Mouse (Mus musculus): ENCODE measurements around the gene Sytl1. TPM values are rescaled to one million over a fixed set of nuclear protein-coding genes. Genes with fewer than 3 reads are reported as not detected.

Gene Sytl1
- polyA plus RNA-seq, 1 experiment = 3.4 TPM

GRCm38 (mm10) chr4:133277104-133278026 is 14.5 kb upstream of the Sytl1 start, which contains the start of gene Tmem222:
Gene Tmem222, minus strand, starts transcription at chr4:133277792.
- TF ChIP-seq POLR2AphosphoS2 (IDR thresholded peaks at IDR 0.05; ENCODE audit: insufficient read length, low read depth) (peak; percentile 73), REST (IDR thresholded peaks at IDR 0.05; ENCODE audit: insufficient read depth, insufficient read length) (no peak), TCF12 (IDR thresholded peaks at IDR 0.05; ENCODE audit: insufficient read depth, poor library complexity, severe bottlenecking) (no peak), MAX (IDR thresholded peaks at IDR 0.05; ENCODE audit: low read depth) (no peak), POLR2A (IDR thresholded peaks at IDR 0.05; ENCODE audit: insufficient read length, low read depth) (peak; percentile 64), TCF3 (IDR thresholded peaks at IDR 0.05; ENCODE audit: insufficient read length, low read depth) (no peak), SRF (IDR thresholded peaks at IDR 0.05; ENCODE audit: control insufficient read depth, insufficient read length, low read depth) (no peak), USF1 (IDR thresholded peaks at IDR 0.05; ENCODE audit: low read depth) (no peak), MYOG (IDR thresholded peaks at IDR 0.05; ENCODE audit: control insufficient read depth in 1 of 3, insufficient read depth in 1 of 3, insufficient read length in 2 of 3, low read depth in 2 of 3) (peak in 1 of 3 experiments; percentile 33)
- Histone ChIP-seq H3K4me3 (peak within 1 kb of the TSS; percentile 92), H3K4me2 (ENCODE audit: low read depth) (peak within 1 kb of the TSS; percentile 87), H3K36me3 (ENCODE audit: control insufficient read depth, insufficient read depth) (no peaks in the 10 kb centered on the region), H3ac (ENCODE audit: control insufficient read depth, insufficient read length) (peak within 1 kb of the TSS; percentile 52), H3K79me2 (ENCODE audit: control insufficient read depth, insufficient read depth) (peaks cover 40% of the 10 kb centered on the region), H3K27me3 (ENCODE audit: control insufficient read depth, insufficient read depth, insufficient read length) (no peaks in the 10 kb centered on the region)

- Histone ChIP-seq H3ac (ENCODE audit: control insufficient read depth, insufficient read length) (no peak overlapping the region), H3K4me2 (ENCODE audit: low read depth) (no peak overlapping the region), H3K36me3 (ENCODE audit: control insufficient read depth, insufficient read depth) (peaks cover 8% of the 10 kb centered on the region), H3K27me3 (ENCODE audit: control insufficient read depth, insufficient read depth, insufficient read length) (no peaks in the 10 kb centered on the region), H3K4me3 (no peak overlapping the region), H3K79me2 (ENCODE audit: control insufficient read depth, insufficient read depth) (peaks cover 27% of the 10 kb centered on the region)
- no peak for TF ChIP-seq E2F4 (IDR thresholded peaks at IDR 0.05; ENCODE audit: insufficient read depth)
- TF ChIP-seq CEBPB (IDR thresholded peaks at IDR 0.05; ENCODE audit: insufficient read depth, poor library complexity, severe bottlenecking) = no peak
Measured at GRCm38 (mm10) chr4:133270929-133271328, 8.0 kb upstream of the Sytl1 start.

- no peak overlapping the region for H3K4me2 ChIP-seq (ENCODE audit: low read depth)
- TF ChIP-seq REST (IDR thresholded peaks at IDR 0.05; ENCODE audit: insufficient read depth, insufficient read length) = no peak
- TF ChIP-seq MAX (IDR thresholded peaks at IDR 0.05; ENCODE audit: low read depth) = no peak
- TF ChIP-seq POLR2A (IDR thresholded peaks at IDR 0.05; ENCODE audit: insufficient read length, low read depth) = no peak
- H3K36me3 ChIP-seq (ENCODE audit: control insufficient read depth, insufficient read depth) = peaks cover 8% of the 10 kb centered on the region
- H3K79me2 ChIP-seq (ENCODE audit: control insufficient read depth, insufficient read depth) = peaks cover 15% of the 10 kb centered on the region
- no peaks in the 10 kb centered on the region for H3K27me3 ChIP-seq (ENCODE audit: control insufficient read depth, insufficient read depth, insufficient read length)
- H3ac ChIP-seq (ENCODE audit: control insufficient read depth, insufficient read length) = no peak overlapping the region
- H3K4me3 ChIP-seq = no peak overlapping the region
Measured at GRCm38 (mm10) chr4:133269596-133269995, 6.7 kb upstream of the Sytl1 start.

- Histone ChIP-seq H3K27me3 (ENCODE audit: control insufficient read depth, insufficient read depth, insufficient read length) (no peaks in the 10 kb centered on the region), H3K4me3 (no peak overlapping the region), H3K79me2 (ENCODE audit: control insufficient read depth, insufficient read depth) (peaks cover 15% of the 10 kb centered on the region), H3K4me2 (ENCODE audit: low read depth) (no peak overlapping the region), H3ac (ENCODE audit: control insufficient read depth, insufficient read length) (no peak overlapping the region), H3K36me3 (ENCODE audit: control insufficient read depth, insufficient read depth) (peaks cover 8% of the 10 kb centered on the region)
- TF ChIP-seq MAX (IDR thresholded peaks at IDR 0.05; ENCODE audit: low read depth) = no peak
- TF ChIP-seq SRF (IDR thresholded peaks at IDR 0.05; ENCODE audit: control insufficient read depth, insufficient read length, low read depth) = no peak
- TF ChIP-seq POLR2A (IDR thresholded peaks at IDR 0.05; ENCODE audit: insufficient read length, low read depth) = no peak
- no peak for TF ChIP-seq POLR2AphosphoS2 (IDR thresholded peaks at IDR 0.05; ENCODE audit: insufficient read length, low read depth)
- TF ChIP-seq TCF12 (IDR thresholded peaks at IDR 0.05; ENCODE audit: insufficient read depth, poor library complexity, severe bottlenecking) = no peak
- no peak for TF ChIP-seq E2F4 (IDR thresholded peaks at IDR 0.05; ENCODE audit: insufficient read depth)
- no peak for TF ChIP-seq USF1 (IDR thresholded peaks at IDR 0.05; ENCODE audit: low read depth)
- no peak for TF ChIP-seq CEBPB (IDR thresholded peaks at IDR 0.05; ENCODE audit: insufficient read depth, poor library complexity, severe bottlenecking)
- TF ChIP-seq REST (IDR thresholded peaks at IDR 0.05; ENCODE audit: insufficient read depth, insufficient read length) = no peak
- TF ChIP-seq MYOD1 (IDR thresholded peaks at IDR 0.05; ENCODE audit: control insufficient read depth in 1 of 3, insufficient read length in 2 of 3, low read depth in 2 of 3) = no peak
- TF ChIP-seq MYOG (IDR thresholded peaks at IDR 0.05; ENCODE audit: control insufficient read depth in 1 of 3, insufficient read depth in 1 of 3, insufficient read length in 2 of 3, low read depth in 2 of 3) = no peak
- TF ChIP-seq TCF3 (IDR thresholded peaks at IDR 0.05; ENCODE audit: insufficient read length, low read depth) = no peak
Measured at GRCm38 (mm10) chr4:133268931-133269330, 6.0 kb upstream of the Sytl1 start.

GRCm38 (mm10) chr4:133266248-133266880 is 3.5 kb upstream of the Sytl1 start:
- H3ac ChIP-seq (ENCODE audit: control insufficient read depth, insufficient read length) = no peak overlapping the region
- TF ChIP-seq POLR2A (IDR thresholded peaks at IDR 0.05; ENCODE audit: insufficient read length, low read depth) = no peak
- TF ChIP-seq TCF12 (IDR thresholded peaks at IDR 0.05; ENCODE audit: insufficient read depth, poor library complexity, severe bottlenecking) = no peak
- TF ChIP-seq MAX (IDR thresholded peaks at IDR 0.05; ENCODE audit: low read depth) = no peak
- TF ChIP-seq MYOG (IDR thresholded peaks at IDR 0.05; ENCODE audit: control insufficient read depth in 1 of 3, insufficient read depth in 1 of 3, insufficient read length in 2 of 3, low read depth in 2 of 3) = no peak
- TF ChIP-seq CEBPB (IDR thresholded peaks at IDR 0.05; ENCODE audit: insufficient read depth, poor library complexity, severe bottlenecking) = no peak
- TF ChIP-seq POLR2AphosphoS2 (IDR thresholded peaks at IDR 0.05; ENCODE audit: insufficient read length, low read depth) = no peak
- no peak for TF ChIP-seq SRF (IDR thresholded peaks at IDR 0.05; ENCODE audit: control insufficient read depth, insufficient read length, low read depth)
- no peak for TF ChIP-seq REST (IDR thresholded peaks at IDR 0.05; ENCODE audit: insufficient read depth, insufficient read length)
- no peak for TF ChIP-seq USF1 (IDR thresholded peaks at IDR 0.05; ENCODE audit: low read depth)
- no peak for TF ChIP-seq E2F4 (IDR thresholded peaks at IDR 0.05; ENCODE audit: insufficient read depth)
- TF ChIP-seq TCF3 (IDR thresholded peaks at IDR 0.05; ENCODE audit: insufficient read length, low read depth) = no peak
- TF ChIP-seq MYOD1 (IDR thresholded peaks at IDR 0.05; ENCODE audit: control insufficient read depth in 1 of 3, insufficient read length in 2 of 3, low read depth in 2 of 3) = no peak
- no peaks in the 10 kb centered on the region for H3K79me2 ChIP-seq (ENCODE audit: control insufficient read depth, insufficient read depth)
- peaks cover 8% of the 10 kb centered on the region for H3K36me3 ChIP-seq (ENCODE audit: control insufficient read depth, insufficient read depth)
- H3K4me3 ChIP-seq = no peak overlapping the region
- H3K4me2 ChIP-seq (ENCODE audit: low read depth) = no peak overlapping the region
- H3K27me3 ChIP-seq (ENCODE audit: control insufficient read depth, insufficient read depth, insufficient read length) = no peaks in the 10 kb centered on the region
